Mouse (Mus musculus) embryonic facial prominence, embryonic 11.5 days (tissue): Measurements from ENCODE around the gene Setd4. TPM values are rescaled to one million over a fixed set of nuclear protein-coding genes. Genes with fewer than 3 reads are reported as not detected.

Source experiments
- ATAC-seq: fragments of 200-750 bp; cut with Nextera tagmentation; replicated peaks from 2 replicates; pipeline ENCODE4 v1.8.0; 2017; ENCODE audit warnings: low read depth; ENCODE audit not compliant: insufficient number of reproducible peaks, low FRiP score, low TSS enrichment
- DNase-seq: peaks from one replicate; pipeline ENCODE4 v3.0.0-alpha.2; 2015; ENCODE audit warnings: low spot score
- H3K27ac ChIP-seq: fragments of 300-500 bp; sonication (generic); replicated peaks from 2 replicates; pipeline ENCODE4 v1.5.1; 2014; ENCODE audit warnings: mild to moderate bottlenecking, low read depth, low read length, control low read depth
- H3K27me3 ChIP-seq: fragments of 300-500 bp; sonication (generic); 2 replicates; pipeline ENCODE4 v1.6.1; 2014; ENCODE audit warnings: mild to moderate bottlenecking, low read length, moderate library complexity, mixed read lengths; ENCODE audit not compliant: control insufficient read depth, insufficient read depth
- H3K36me3 ChIP-seq: fragments of 300-500 bp; sonication (generic); replicated peaks from 2 replicates; pipeline ENCODE4 v1.6.1; 2014; ENCODE audit warnings: low read depth, mild to moderate bottlenecking, low read length, moderate library complexity, mixed read lengths; ENCODE audit not compliant: control insufficient read depth, insufficient read depth
- H3K4me1 ChIP-seq: fragments of 300-500 bp; sonication (generic); 2 replicates; pipeline ENCODE4 v1.6.1; 2014; ENCODE audit warnings: low read length, mixed read lengths; ENCODE audit not compliant: control insufficient read depth, insufficient read depth
- H3K4me2 ChIP-seq: fragments of 300-500 bp; sonication (generic); 2 replicates; pipeline ENCODE4 v1.6.1; 2014; ENCODE audit warnings: low read depth, mild to moderate bottlenecking, control low read depth, low read length, moderate library complexity
- H3K4me3 ChIP-seq: fragments of 300-500 bp; sonication (generic); 2 replicates; pipeline ENCODE4 v1.5.1; 2014; ENCODE audit warnings: low read depth, low read length, control low read depth
- H3K9ac ChIP-seq: fragments of 300-500 bp; sonication (generic); replicated peaks from 2 replicates; pipeline ENCODE4 v1.6.1; 2014; ENCODE audit warnings: mild to moderate bottlenecking, control low read depth, low read length
- H3K9me3 ChIP-seq: fragments of 300-500 bp; sonication (generic); replicated peaks from 2 replicates; pipeline ENCODE4 v1.6.1; 2016; ENCODE audit warnings: mild to moderate bottlenecking, low read length, inconsistent platforms, mixed read lengths; ENCODE audit not compliant: control insufficient read depth
- WGBS: fragments of 180-500 bp; shearing (Covaris S2); extraction: QIAGEN DNeasy Blood & Tissue Kit; methylation state at CpG from one replicate; pipeline ENCODE4 v1.1.7; 2014; 5-methylcytosine and 5-hydroxymethylcytosine counted together
- polyA plus RNA-seq: library from polyadenylated mRNA; unstranded; fragments of >200 nt; fragmentation: Nextera tagmentation; extraction: Ambion mirVana; gene quantifications from 2 replicates; pipeline ENCODE4 v1.2.1, GENCODE M21; 2014

Gene Setd4
- polyA plus RNA-seq, 1 experiment from 2014 or later, result 18.0 TPM

- Histone ChIP-seq H3K4me1 (no peaks in the 10 kb centered on the region), H3K4me3 (no peak overlapping the region), H3K4me2 (no peak overlapping the region), H3K27ac (no peak overlapping the region), H3K27me3 (no peaks in the 10 kb centered on the region), H3K36me3 (no peaks in the 10 kb centered on the region), H3K9ac (no peak overlapping the region), H3K9me3 (no peaks in the 10 kb centered on the region)
- DNase-seq (no peak), ATAC-seq (no peak)
- WGBS, result 77% methylated on average over 12 of the region's 12 CpGs
Observed at GRCm38 (mm10) chr16:93552686-93553513, 51.0 kb downstream of the Setd4 start.

GRCm38 (mm10) chr16:93549287-93549686 lies 54.6 kb downstream of the Setd4 start:
- Histone ChIP-seq H3K27me3 (no peaks in the 10 kb centered on the region), H3K36me3 (no peaks in the 10 kb centered on the region), H3K4me3 (no peak overlapping the region), H3K4me2 (no peak overlapping the region), H3K9ac (no peak overlapping the region), H3K27ac (no peak overlapping the region), H3K4me1 (no peaks in the 10 kb centered on the region), H3K9me3 (no peaks in the 10 kb centered on the region)
- ATAC-seq (no peak), DNase-seq (peak; percentile 41)
- 47% methylated on average over 10 of the region's 10 CpGs for WGBS

GRCm38 (mm10) chr16:93548045-93548444 lies 55.8 kb downstream of the Setd4 start:
- no peaks in the 10 kb centered on the region for H3K9me3 ChIP-seq
- DNase-seq (no peak), ATAC-seq (no peak)
- H3K9ac ChIP-seq, result no peak overlapping the region
- H3K4me3 ChIP-seq, result no peak overlapping the region
- no peaks in the 10 kb centered on the region for H3K4me1 ChIP-seq
- H3K36me3 ChIP-seq, result no peaks in the 10 kb centered on the region
- no peak overlapping the region for H3K4me2 ChIP-seq
- no peaks in the 10 kb centered on the region for H3K27me3 ChIP-seq
- no peak overlapping the region for H3K27ac ChIP-seq
- 79% methylated on average over 2 of the region's 2 CpGs for WGBS

GRCm38 (mm10) chr16:93547122-93547521 lies 56.7 kb downstream of the Setd4 start:
- Histone ChIP-seq H3K4me3 (no peak overlapping the region), H3K9me3 (no peaks in the 10 kb centered on the region), H3K27me3 (no peaks in the 10 kb centered on the region), H3K36me3 (no peaks in the 10 kb centered on the region), H3K4me2 (no peak overlapping the region), H3K4me1 (no peaks in the 10 kb centered on the region), H3K9ac (no peak overlapping the region), H3K27ac (no peak overlapping the region)
- WGBS, result 59% methylated on average over 3 of the region's 3 CpGs
- no peak for DNase-seq
- ATAC-seq, result no peak

- H3K4me1 ChIP-seq, result no peaks in the 10 kb centered on the region
- H3K4me3 ChIP-seq, result no peak overlapping the region
- no peak overlapping the region for H3K27ac ChIP-seq
- DNase-seq (no peak), ATAC-seq (no peak)
- no peak overlapping the region for H3K4me2 ChIP-seq
- no peak overlapping the region for H3K9ac ChIP-seq
- H3K36me3 ChIP-seq, result no peaks in the 10 kb centered on the region
- H3K9me3 ChIP-seq, result no peaks in the 10 kb centered on the region
- H3K27me3 ChIP-seq, result no peaks in the 10 kb centered on the region
- 67% methylated on average over 12 of the region's 12 CpGs for WGBS
Observed at GRCm38 (mm10) chr16:93546354-93546965, 57.4 kb downstream of the Setd4 start.

GRCm38 (mm10) chr16:93544931-93545330 lies 58.9 kb downstream of the Setd4 start:
- H3K4me1 ChIP-seq, result no peaks in the 10 kb centered on the region
- no peak overlapping the region for H3K4me2 ChIP-seq
- no peaks in the 10 kb centered on the region for H3K9me3 ChIP-seq
- ATAC-seq (no peak), DNase-seq (no peak)
- no peaks in the 10 kb centered on the region for H3K27me3 ChIP-seq
- H3K9ac ChIP-seq, result no peak overlapping the region
- H3K4me3 ChIP-seq, result no peak overlapping the region
- 84% methylated on average over 4 of the region's 4 CpGs for WGBS
- no peak overlapping the region for H3K27ac ChIP-seq
- H3K36me3 ChIP-seq, result no peaks in the 10 kb centered on the region

GRCm38 (mm10) chr16:93543704-93544103 lies 60.2 kb downstream of the Setd4 start:
- Histone ChIP-seq H3K4me3 (no peak overlapping the region), H3K4me1 (no peaks in the 10 kb centered on the region), H3K4me2 (no peak overlapping the region), H3K9me3 (no peaks in the 10 kb centered on the region), H3K36me3 (no peaks in the 10 kb centered on the region), H3K9ac (no peak overlapping the region), H3K27ac (no peak overlapping the region), H3K27me3 (no peaks in the 10 kb centered on the region)
- WGBS, result 1% methylated on average over 8 of the region's 8 CpGs
- ATAC-seq (no peak; the same call in 1 of the 2 replicates), DNase-seq (peak; percentile 94)

- WGBS, result 64% methylated on average over 3 of the region's 3 CpGs
- DNase-seq (no peak), ATAC-seq (no peak)
- no peaks in the 10 kb centered on the region for H3K9me3 ChIP-seq
- H3K4me2 ChIP-seq, result no peak overlapping the region
- no peak overlapping the region for H3K27ac ChIP-seq
- no peaks in the 10 kb centered on the region for H3K27me3 ChIP-seq
- H3K4me3 ChIP-seq, result no peak overlapping the region
- H3K4me1 ChIP-seq, result no peaks in the 10 kb centered on the region
- no peaks in the 10 kb centered on the region for H3K36me3 ChIP-seq
- no peak overlapping the region for H3K9ac ChIP-seq
Observed at GRCm38 (mm10) chr16:93539891-93540290, 64.0 kb downstream of the Setd4 start.
